Mouse (Mus musculus): ENCODE data around the gene Zfp366.

Zfp366 gene

DNA sequence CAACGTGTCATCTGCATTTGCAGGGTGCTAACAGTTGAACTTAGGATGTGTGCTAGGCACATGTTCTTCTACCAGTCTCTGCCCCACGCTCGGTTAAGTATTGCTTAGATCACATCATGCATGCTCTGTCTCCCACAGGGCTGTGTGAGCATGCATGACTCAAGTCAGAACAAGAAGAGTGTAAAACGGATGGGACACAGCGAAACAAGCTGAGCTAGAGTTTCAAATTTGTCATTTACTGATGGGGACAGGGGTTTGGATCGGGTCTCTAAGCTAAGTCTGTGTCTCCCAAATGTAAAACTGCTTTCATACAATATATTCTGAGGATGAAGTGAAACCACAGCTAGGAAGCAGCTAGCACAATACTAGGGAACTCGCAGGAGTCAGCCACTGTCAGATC, 2.2 kb downstream of the Zfp366 start:
- no peak for DNase-seq (ENCODE audit: low spot score)

DNA sequence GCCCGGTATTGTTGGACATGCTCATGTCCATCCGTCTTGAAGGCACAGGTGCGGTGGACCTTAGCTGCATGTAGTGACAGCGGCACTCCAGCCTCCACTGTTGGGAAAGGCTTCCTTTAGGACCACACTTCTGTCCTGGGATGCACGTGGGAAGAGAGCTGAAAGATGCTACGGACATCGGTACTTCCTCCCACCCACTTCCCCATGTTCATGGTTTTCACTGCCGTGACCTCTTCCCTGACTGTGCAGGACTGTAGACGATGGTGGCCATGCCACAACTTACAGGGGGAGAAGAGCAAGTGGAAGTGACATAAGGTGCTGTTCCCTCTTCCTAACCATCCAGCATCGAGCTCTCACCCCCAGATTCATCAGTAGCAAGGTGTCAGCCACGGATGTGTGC, 2.8 kb downstream of the Zfp366 start:
- DNase-seq (ENCODE audit: low spot score), result no peak

DNA sequence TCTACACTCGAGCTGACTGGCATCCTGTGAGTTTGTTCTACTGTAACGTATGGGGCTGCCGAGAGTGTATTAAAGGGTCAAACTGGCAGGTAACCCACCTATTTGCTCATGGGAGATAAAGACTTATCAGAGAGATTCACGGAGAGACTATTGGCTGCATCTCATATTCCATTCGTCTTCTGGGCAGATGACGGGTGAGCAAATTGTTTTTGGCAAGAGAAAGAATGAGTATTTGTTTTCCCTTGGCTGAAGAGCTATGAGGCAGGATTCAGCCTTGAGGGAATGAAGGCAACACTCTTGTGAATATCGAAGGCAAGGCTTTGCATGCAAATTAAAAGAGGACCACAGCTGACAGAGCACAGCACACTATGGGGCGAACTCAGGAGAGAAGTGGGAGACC, 4.0 kb downstream of the Zfp366 start:
- no peak for DNase-seq (ENCODE audit: low spot score)

- no peak for DNase-seq (ENCODE audit: low spot score)
These were observed 5.0 kb downstream of the Zfp366 start for GRCm38 (mm10) chr13:99189671-99190070.

GRCm38 (mm10) chr13:99190466-99190865, 5.8 kb downstream of the Zfp366 start:
- no peak for DNase-seq (ENCODE audit: low spot score)

GRCm38 (mm10) chr13:99191063-99191462, 6.4 kb downstream of the Zfp366 start:
- DNase-seq (ENCODE audit: low spot score), result no peak

DNA sequence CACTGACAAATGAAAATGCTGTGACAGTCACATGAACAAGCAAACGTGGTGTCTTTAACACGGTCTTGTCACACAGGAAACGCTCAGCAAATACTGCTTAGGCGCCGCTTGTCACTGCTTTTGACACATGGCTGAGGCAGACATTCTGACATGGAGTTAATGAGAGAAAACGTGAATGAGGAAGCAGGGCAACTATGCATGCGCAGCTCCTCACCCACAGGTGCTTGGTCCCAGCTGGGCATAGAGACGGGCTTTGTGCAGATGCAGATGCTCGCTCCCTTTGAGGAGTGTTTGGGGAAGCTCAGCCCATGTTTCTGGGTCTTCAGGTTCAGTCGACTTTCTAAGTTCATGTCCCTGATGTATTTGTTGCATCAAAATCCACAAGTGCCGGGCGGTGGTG, 11.7 kb downstream of the Zfp366 start:
- no peak for DNase-seq (ENCODE audit: low spot score)

- no peak for DNase-seq (ENCODE audit: low spot score)
These were observed 12.2 kb downstream of the Zfp366 start for GRCm38 (mm10) chr13:99196865-99197264.

DNA sequence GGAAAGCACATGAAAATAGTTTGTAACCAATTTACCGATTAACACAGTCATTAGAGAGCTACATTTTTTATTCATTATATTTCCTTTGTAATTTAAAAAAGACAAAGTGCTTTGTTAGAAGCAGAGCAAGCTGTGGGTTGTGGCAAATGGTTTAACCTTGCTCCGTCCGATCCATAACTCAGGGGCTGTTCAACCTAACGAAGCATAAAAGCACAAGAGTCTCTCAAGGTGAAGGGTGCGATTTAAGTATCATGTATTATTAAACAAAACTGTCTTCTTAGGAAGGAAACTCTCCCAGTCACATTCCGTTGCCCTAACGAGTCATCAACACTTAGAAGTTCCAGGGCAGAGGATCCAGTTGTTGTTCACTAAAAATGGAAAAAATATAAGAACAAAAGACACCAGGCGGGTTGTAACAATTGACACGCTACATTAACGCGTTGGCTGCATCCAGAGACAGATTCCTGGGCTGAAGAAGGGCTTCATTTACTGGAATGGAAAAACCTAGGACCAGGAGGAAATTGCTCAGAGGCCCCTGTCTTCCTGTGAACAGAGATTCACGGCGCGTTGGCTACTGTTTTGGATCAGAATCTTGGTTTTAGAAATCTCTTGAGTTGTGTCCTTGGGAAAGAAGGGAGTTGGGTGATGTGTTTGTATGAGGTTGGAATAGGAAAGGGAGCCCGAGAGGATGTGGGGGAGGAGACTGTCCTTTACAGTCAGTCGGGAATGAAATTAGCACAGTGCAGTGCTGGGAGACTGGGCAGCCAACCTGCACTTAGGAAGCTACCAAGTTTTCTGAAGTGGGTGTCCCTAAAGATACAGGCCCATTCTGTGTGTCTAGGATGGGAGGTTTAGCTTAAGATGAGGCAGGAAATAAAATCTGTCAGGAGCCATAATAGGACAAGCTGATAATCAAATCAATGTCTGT, 17.3 kb downstream of the Zfp366 start:
- no peak for DNase-seq (ENCODE audit: low spot score)

DNA sequence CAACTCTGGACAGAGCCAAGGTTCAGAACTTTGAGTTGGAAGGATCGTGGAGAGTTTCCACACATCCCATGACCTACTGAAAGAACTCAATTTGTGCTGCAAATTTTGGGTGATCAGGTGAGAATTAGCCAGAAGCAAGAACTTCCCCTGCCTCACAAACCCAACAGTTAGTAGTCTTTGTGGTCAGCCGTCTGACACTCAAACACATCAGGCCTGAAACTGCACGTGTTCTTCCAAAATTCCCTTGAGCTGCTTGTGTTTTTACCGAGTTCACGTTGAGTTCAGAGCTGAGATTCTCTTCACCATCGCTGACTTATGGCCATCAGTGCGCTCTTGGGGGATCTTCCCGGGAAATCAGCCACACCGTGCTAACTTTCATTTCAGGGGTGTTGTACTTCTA, 22.6 kb downstream of the Zfp366 start:
- DNase-seq (ENCODE audit: low spot score), result no peak

DNA sequence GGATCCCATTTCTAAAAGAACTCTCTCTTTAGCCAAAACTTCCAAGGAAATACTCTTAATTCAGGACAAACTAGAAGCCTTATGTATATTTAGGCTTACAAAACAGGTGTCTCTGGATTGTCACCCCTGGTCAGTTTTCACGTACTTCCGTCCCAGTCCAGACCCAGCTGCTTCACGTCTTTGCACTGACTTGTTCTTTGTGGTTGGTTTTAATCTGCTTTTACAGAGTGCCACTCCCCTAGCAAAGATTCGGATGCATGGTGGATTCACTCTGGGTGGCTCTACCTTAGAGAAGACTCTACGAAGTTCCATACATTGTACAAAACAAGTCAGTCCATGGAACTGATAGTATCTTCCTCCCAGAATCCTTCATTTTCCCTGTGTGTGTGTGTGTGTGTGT, 25.2 kb downstream of the Zfp366 start:
- DNase-seq (ENCODE audit: low spot score), result no peak

DNA sequence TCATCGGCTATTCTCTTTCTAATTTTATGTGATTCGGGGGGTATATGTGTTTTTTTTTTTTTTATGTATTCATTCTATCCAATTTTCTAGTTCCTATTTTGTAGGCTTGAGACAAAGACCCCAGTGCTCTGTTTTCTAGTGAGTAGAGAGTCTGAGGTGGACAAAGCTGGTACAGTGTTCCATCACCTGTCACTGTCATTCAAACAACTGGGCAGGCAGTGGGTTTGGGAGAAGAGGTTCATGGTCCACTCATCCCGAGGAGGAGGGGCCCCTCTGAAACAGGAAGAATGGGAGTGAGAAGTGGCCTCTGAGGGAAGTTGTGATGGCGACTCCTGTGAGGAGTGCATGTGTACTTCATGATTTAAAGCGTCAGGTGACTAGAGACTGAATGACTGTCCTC, 26.2 kb downstream of the Zfp366 start:
- DNase-seq (ENCODE audit: low spot score), result no peak

DNA sequence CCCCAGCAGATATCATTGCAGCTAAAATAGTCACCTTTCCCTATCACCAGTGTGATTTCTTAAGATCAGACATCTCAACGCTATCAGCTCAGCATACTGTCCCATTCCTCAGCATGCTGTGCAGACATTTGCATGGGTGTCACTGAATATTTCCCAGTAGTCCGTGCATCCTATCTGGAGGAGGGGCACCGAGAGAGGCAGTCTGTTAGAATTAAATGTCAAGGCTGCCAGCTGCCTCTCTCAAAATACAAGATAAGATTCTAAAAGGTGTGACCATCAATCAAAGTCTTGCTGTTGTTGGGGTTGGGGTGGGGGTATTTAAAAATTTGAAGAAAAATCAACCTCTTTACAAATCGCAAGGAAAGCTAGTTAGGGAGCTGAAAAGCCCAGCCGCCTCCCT, 28.4 kb downstream of the Zfp366 start:
- DNase-seq (ENCODE audit: low spot score), result no peak

- DNase-seq (ENCODE audit: low spot score), result no peak
These were observed 31.4 kb downstream of the Zfp366 start for GRCm38 (mm10) chr13:99216005-99216404.

DNA sequence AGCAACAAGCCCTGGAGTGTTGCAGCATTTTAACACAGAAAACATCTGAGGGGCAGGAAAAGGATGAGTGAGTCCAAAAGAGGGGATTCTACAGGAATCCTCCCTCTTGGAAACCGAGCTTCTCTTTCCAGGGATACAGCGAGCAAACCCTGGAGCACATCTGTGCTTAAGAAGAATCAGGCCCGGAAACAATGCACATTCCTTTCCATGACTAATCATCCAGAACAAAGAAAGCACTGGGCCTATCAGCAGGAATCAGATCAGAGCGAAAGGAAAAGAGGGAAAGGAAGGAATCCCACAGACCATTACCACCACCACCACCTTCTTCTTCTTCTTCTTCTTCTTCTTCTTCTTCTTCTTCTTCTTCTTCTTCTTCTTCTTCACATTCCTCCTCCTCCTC, 33.4 kb downstream of the Zfp366 start:
- no peak for DNase-seq (ENCODE audit: low spot score)

DNA sequence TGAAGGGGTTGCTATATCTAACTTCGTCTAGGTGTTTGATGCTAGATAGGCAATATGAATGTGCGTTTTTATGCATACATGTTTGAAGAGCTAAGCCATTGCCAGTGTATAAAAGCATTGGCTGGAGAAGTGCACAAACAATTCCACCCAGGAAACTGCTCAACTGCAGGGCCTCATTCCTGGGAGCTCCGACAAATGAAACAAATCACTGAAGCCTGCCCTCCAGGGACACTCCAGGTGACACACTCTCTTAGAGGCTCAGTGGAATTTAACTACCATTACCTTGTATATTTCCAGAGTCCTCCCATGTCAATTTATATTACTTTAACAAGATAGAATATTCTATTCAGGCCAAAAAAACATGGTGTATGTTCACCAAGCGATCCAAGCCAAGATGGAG, 35.0 kb downstream of the Zfp366 start:
- DNase-seq (ENCODE audit: low spot score), result no peak

DNA sequence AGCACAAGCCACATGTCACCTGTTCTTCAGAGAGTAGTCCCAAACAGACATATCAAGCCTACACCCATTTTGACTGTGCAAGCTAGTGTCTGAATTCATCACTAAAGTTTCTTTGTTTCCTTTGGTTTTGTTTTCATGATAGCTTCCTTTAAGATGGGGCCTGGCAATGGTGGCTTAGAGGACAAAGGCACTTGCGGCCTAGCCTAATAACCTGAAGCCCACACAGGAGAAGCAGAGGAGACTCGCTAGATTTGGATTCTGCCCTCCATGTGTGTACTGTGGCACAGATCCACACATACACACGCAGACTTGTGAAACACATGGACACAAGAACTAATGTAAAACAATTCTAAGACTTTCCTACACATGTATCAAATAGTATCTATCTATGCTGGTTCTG, 37.4 kb downstream of the Zfp366 start:
- DNase-seq (ENCODE audit: low spot score), result no peak

DNA sequence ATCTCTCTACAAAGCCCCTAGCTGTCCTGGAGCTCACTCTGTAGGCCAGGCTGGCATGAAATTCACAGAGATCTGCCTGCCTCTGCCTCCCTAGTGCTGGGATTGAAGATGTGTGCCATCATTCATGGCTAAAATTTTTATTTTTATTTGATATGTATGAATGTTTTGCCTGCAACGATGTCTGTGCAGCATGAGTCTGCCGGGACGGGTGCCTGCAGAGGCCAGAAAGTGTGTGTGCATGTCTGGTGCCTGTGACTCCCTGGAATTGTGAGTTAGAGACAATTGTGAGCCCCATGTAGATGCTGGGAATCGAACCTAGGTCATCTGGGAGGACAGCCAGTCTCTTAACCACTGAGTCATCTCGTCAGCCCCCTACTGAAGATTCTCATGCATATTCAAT, 37.9 kb downstream of the Zfp366 start:
- DNase-seq (ENCODE audit: low spot score), result no peak

- DNase-seq (ENCODE audit: low spot score), result no peak
These were observed 38.8 kb downstream of the Zfp366 start for GRCm38 (mm10) chr13:99223321-99223884.

DNA sequence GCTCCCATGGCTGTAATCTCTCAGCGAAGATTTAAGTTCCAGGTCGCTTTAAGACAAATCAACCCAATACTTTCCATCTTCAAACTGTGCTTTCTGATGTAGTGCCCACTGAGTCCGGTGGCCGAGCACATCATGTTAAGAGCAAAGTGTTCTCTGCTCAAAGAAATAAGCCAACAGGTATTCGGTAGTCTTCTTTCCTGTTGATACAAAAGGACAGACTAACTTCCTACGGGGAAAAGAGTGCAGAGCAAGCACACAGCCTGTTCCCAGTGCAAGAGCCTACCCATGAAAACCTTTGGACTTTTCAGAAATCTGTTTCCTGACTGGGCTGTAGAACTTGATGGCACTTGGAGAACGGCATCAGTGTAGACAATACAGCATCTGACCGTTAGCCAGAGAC, 39.3 kb downstream of the Zfp366 start:
- DNase-seq (ENCODE audit: low spot score), result no peak

GRCm38 (mm10) chr13:99225374-99226240, 41.0 kb downstream of the Zfp366 start:
- DNase-seq (ENCODE audit: low spot score), result no peak

GRCm38 (mm10) chr13:99226809-99227208, 42.2 kb downstream of the Zfp366 start:
- DNase-seq (ENCODE audit: low spot score), result no peak

All from urinary bladder, postnatal 25 days (tissue).